Mouse (Mus musculus): ENCODE measurements around the gene Slain2. TPM values are rescaled to one million over a fixed set of nuclear protein-coding genes. Genes with fewer than 3 reads are reported as not detected.

Gene Slain2
- 23.0 and 25.1 TPM in 2 replicates for polyA plus RNA-seq (2014; fragmentation: Nextera tagmentation; extraction: Ambion mirVana)

- Histone ChIP-seq H3K9me3 (ENCODE audit: low read depth, low read length) (no peaks in the 10 kb centered on the region), H3K36me3 (ENCODE audit: insufficient read depth) (no peaks in the 10 kb centered on the region), H3K4me3 (ENCODE audit: low read depth, low read length) (peak within 1 kb of the TSS; percentile 97), H3K4me2 (peak within 1 kb of the TSS; percentile 82), H3K27ac (ENCODE audit: low read depth) (peak within 1 kb of the TSS; percentile 99), H3K9ac (peak within 1 kb of the TSS; percentile 99), H3K4me1 (ENCODE audit: insufficient read depth) (peaks cover 20% of the 10 kb centered on the region), H3K27me3 (ENCODE audit: insufficient read depth, low read length) (no peaks in the 10 kb centered on the region)
- TF ChIP-seq CTCF (IDR thresholded peaks at IDR 0.05; ENCODE audit: low read depth), result peak; percentile 71
- DNase-seq (peak; percentile 99), ATAC-seq (ENCODE audit: insufficient read depth) (peak; percentile 95)
- 1% methylated on average over 83 of the region's 83 CpGs for WGBS
Measured at GRCm38 (mm10) chr5:72913648-72914557, at the start of gene Slain2. Gene Slain2, plus strand, starts transcription at chr5:72914304.

GRCm38 (mm10) chr5:72864654-72865178, 49.4 kb upstream of the Slain2 start:
- Histone ChIP-seq H3K9me3 (ENCODE audit: low read depth, low read length) (no peaks in the 10 kb centered on the region), H3K27ac (ENCODE audit: low read depth) (no peak overlapping the region), H3K9ac (no peak overlapping the region), H3K27me3 (ENCODE audit: insufficient read depth, low read length) (peaks cover 13% of the 10 kb centered on the region; the same call in 1 of the 2 replicates), H3K36me3 (ENCODE audit: insufficient read depth) (no peaks in the 10 kb centered on the region), H3K4me2 (no peak overlapping the region), H3K4me3 (ENCODE audit: low read depth, low read length) (no peak overlapping the region), H3K4me1 (ENCODE audit: insufficient read depth) (no peaks in the 10 kb centered on the region)
- ATAC-seq (ENCODE audit: insufficient read depth) (no peak), DNase-seq (no peak)
- 60% methylated on average over 3 of the region's 3 CpGs for WGBS
- TF ChIP-seq CTCF (IDR thresholded peaks at IDR 0.05; ENCODE audit: low read depth), result no peak

- Histone ChIP-seq H3K4me3 (ENCODE audit: low read depth, low read length) (no peak overlapping the region), H3K4me2 (no peak overlapping the region), H3K4me1 (ENCODE audit: insufficient read depth) (no peaks in the 10 kb centered on the region), H3K36me3 (ENCODE audit: insufficient read depth) (no peaks in the 10 kb centered on the region), H3K27me3 (ENCODE audit: insufficient read depth, low read length) (peaks cover 13% of the 10 kb centered on the region; the same call in 1 of the 2 replicates), H3K9ac (no peak overlapping the region), H3K9me3 (ENCODE audit: low read depth, low read length) (no peaks in the 10 kb centered on the region), H3K27ac (ENCODE audit: low read depth) (no peak overlapping the region)
- WGBS, result 52% methylated on average over 6 of the region's 6 CpGs
- DNase-seq (no peak), ATAC-seq (ENCODE audit: insufficient read depth) (no peak)
- TF ChIP-seq CTCF (IDR thresholded peaks at IDR 0.05; ENCODE audit: low read depth), result no peak
Measured at GRCm38 (mm10) chr5:72866260-72866905, 47.7 kb upstream of the Slain2 start.

GRCm38 (mm10) chr5:72867036-72867672, 47.0 kb upstream of the Slain2 start:
- Histone ChIP-seq H3K4me3 (ENCODE audit: low read depth, low read length) (peak overlapping the region; percentile 53), H3K4me2 (peak overlapping the region; percentile 83), H3K27me3 (ENCODE audit: insufficient read depth, low read length) (peaks cover 13% of the 10 kb centered on the region; the same call in 1 of the 2 replicates), H3K36me3 (ENCODE audit: insufficient read depth) (no peaks in the 10 kb centered on the region), H3K9me3 (ENCODE audit: low read depth, low read length) (no peaks in the 10 kb centered on the region), H3K27ac (ENCODE audit: low read depth) (no peak overlapping the region), H3K9ac (no peak overlapping the region), H3K4me1 (ENCODE audit: insufficient read depth) (no peaks in the 10 kb centered on the region)
- ATAC-seq (ENCODE audit: insufficient read depth) (no peak), DNase-seq (no peak)
- no peak for TF ChIP-seq CTCF (IDR thresholded peaks at IDR 0.05; ENCODE audit: low read depth)
- 27% methylated on average over 16 of the region's 16 CpGs for WGBS

GRCm38 (mm10) chr5:72868091-72868875, 45.8 kb upstream of the Slain2 start, which contains the start of gene Tec:
Gene Tec, minus strand, starts transcription at chr5:72868483.
- under 1% methylated on average over 60 of the region's 60 CpGs for WGBS
- H3K27ac ChIP-seq (ENCODE audit: low read depth), result no peak within 1 kb of the TSS
- peak; percentile 91 for DNase-seq
- H3K4me2 ChIP-seq, result peak within 1 kb of the TSS; percentile 83
- no peaks in the 10 kb centered on the region for H3K36me3 ChIP-seq (ENCODE audit: insufficient read depth)
- peak within 1 kb of the TSS; percentile 45 for H3K9ac ChIP-seq
- peak within 1 kb of the TSS; percentile 53 for H3K4me3 ChIP-seq (ENCODE audit: low read depth, low read length)
- no peaks in the 10 kb centered on the region for H3K9me3 ChIP-seq (ENCODE audit: low read depth, low read length)
- no peaks in the 10 kb centered on the region for H3K4me1 ChIP-seq (ENCODE audit: insufficient read depth)
- TF ChIP-seq CTCF (IDR thresholded peaks at IDR 0.05; ENCODE audit: low read depth), result 0 out of 2 replicates have a peak, but pooled peaks have one; percentile 5
- ATAC-seq (ENCODE audit: insufficient read depth), result peak; percentile 96
- H3K27me3 ChIP-seq (ENCODE audit: insufficient read depth, low read length), result peaks cover 13% of the 10 kb centered on the region; the same call in 1 of the 2 replicates
